Mouse (Mus musculus) layer of hippocampus, postnatal 10 days (tissue): Measurements from ENCODE around the gene Olfr548-ps1. TPM values are rescaled to one million over a fixed set of nuclear protein-coding genes. Genes with fewer than 3 reads are reported as not detected.
"Not testable (repeated sequence)": the region's sequence is repeated elsewhere in the genome, so short reads cannot be mapped to it uniquely, and the experiment has no call there.

Source experiments
- DNase-seq, 2 experiments: peaks; one replicate each; pipeline ENCODE4 v3.0.0; 2021; ENCODE audit warnings: low spot score in 2 of 2
- long read RNA-seq: library from polyadenylated mRNA; stranded (forward); transcript quantifications from one replicate; pipeline ENCODE4 v2.0.0, GENCODE M21; 2023
- total RNA-seq, 2 experiments: library from RNA; stranded (reverse); gene quantifications; 2 replicates each; pipeline ENCODE4 v1.2.3; 2021

The Olfr548-ps1 gene
- not detected for total RNA-seq
- long read RNA-seq, result 0 reads

DNA sequence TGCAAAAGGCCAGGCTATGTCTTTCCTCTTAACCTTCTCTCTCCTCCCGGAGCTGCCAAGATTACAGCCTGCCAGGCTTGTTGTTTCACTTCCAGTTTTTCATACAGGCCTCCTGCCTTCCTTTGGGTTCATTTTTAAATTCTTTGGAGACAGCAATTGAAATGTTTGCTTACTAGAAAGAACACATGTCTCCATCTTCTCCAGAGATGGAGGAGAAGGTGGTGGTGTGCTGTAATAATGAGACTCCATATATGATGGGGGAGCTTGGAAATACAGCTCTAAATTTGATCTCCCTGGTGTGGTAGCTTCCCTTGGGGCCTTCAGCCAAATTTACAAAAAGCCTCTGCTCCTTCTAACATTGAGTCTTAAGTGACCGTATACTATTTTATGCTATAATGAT is at the start of gene Olfr548-ps1:
Gene Olfr548-ps1 (plus strand): TSS at position 301 of the 400 bp plus-strand sequence.
- DNase-seq, result no peak

DNA sequence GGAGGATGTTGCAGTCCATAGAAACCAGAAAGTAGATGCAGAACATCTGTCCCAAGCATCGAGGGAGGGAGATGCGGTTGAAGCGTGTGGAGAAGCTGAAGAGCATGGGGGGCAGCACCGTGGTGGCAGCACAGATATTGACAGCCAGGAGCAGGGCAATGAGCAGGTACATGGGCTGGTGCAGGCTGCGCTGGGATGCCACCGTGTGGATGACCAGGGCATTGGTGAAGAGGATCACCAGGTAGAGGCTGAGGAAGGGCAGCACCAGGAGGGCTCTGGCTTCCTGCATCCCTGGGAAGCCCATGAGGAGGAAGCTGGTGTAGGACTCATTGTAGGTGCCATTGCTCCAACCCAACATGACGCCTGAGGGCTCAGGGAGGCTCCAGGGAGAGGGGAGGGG is 46.3 kb upstream of the Olfr548-ps1 start:
- not testable (repeated sequence) for DNase-seq

DNA sequence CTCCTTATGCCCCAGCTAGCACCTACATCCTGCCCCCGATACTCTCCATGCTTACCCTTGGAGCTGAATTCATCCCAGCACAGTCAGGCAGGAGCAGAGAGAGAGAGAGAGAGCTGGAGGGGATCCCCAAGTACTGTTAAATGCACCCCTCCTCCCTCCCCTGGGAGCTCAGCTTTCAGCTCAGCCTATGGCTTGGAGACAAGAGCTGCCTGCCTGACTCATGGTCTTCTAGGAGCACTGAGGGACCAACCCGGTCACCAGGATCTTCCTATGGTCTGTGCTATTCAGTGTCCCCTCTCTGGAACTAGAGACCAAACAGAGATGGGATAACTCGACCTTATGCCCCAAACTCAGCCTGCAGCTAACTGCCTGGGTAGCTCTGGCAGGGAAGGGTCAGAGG is 41.2 kb upstream of the Olfr548-ps1 start, which contains the start of gene Olfr545:
Gene Olfr545 (minus strand): TSS at position 101 of the 400 bp plus-strand sequence.
- DNase-seq, result no peak

DNA sequence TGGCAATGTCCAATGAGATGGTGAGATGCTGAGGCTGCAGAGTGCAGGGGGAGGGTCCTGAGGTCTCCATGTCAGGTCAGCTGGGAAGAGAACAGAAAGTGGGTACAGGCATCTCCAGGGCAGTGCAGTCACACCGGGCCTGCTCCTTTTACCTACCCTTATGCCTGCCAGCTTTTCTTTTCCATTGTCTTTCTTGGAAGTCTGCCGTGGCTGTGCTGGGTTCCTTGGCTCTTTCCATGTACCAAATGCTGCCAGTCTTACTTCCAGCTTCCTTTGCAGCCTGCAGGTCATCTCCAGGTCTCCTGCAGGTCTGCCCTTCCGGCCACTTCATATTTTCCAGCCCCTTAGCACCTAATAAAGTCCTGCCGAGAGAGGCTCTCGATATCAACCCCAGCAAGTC is 38.7 kb upstream of the Olfr548-ps1 start:
- no peak for DNase-seq

DNA sequence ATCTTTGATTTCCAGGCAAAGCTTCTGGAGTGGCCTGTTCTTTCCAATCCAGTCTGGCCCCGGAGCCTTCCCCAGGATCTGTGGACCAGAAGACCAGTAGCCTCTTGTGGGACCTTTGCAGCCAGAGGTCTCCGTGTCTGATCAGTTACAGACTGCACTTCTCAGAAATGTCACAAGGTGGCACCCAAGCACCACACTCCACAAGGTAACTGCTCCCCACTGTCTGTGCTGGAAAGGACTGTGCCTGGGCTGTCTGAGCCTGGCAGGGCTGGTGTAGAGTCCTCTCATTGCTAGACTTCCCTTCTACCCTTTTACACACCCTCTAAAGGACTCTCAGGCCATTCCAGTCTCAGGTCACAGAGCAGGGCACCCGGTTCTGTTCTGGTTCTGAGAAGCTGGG is 33.8 kb upstream of the Olfr548-ps1 start:
- DNase-seq, result peak; percentile 85 to 86

DNA sequence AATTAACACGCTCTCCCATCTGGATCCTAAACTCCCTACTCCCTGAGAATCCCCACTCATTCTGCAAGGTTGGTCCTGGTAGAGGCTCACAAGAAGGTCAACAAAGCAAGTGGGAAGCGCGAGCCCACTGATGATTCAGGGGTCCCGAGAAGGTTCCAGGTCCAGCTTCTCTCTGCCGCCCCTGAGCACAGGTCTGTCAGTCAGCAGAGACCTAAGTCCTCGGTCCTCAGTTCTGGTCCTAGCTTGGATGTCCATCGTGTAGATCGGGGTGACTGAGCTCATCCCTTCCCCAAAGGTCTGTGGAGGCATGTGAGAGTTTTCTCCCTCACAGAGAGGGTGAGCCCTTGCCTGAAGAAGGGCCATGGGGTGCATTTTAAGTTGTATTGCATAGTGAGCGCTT is 32.6 kb upstream of the Olfr548-ps1 start:
- DNase-seq, result no peak

DNA sequence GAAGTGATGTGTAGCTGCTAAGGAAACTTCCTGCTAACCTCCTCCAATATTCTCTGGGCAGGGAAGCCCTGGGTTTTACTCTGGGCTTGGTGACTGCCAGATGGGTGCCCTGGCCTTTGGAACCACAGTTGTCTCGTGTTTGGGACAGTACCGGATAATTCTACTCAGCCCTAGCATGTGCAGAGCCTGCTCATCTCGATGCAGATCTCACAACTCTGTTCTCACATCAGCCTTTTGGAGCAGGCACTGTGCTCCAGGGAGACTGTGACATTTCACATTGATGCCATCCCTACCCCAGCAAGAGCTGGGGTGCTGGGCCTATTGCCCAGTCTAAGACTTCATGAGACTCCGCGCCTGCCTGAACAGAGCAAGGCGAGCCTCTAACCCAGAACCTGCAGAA is 32.0 kb upstream of the Olfr548-ps1 start:
- no peak for DNase-seq

DNA sequence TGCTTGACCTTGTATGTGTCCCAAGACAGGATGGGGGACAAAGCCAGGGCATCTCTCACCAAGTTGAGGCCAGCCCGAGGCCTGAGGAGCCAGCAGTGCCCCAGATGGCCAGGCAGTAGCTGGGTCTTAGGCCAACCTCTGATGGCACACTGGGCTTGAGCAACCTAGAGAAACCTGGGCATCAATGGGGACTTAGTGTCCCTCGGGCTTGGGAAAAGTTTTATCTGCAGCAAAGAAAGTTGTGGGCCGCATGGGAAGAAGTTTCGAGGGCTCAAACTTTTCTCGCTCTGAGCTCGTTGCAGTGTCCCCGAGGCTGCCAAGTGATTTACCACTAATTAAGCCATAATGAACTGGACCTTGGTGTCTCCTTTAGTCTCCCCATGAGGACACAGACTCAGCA is 31.0 kb upstream of the Olfr548-ps1 start:
- no peak for DNase-seq

DNA sequence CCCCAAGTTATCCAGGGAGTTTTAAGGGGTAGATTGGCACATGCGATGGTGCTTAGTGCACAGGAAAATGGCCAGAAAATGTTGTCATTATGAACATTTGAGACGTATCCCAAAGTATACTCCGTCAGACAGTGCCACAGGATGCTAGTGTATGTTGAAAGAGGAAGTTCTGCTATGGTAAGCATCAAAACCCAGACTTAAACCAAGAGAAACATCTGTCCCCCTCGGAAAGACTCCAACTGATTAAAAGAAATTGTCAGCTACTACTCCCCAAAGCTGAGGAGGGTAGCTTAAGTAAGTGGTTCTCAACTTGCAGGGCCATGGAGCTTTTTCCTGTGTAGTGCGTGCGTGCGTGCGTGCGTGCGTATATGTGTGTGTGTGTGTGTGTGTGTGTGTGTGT is 28.8 kb upstream of the Olfr548-ps1 start:
- DNase-seq, result no peak

DNA sequence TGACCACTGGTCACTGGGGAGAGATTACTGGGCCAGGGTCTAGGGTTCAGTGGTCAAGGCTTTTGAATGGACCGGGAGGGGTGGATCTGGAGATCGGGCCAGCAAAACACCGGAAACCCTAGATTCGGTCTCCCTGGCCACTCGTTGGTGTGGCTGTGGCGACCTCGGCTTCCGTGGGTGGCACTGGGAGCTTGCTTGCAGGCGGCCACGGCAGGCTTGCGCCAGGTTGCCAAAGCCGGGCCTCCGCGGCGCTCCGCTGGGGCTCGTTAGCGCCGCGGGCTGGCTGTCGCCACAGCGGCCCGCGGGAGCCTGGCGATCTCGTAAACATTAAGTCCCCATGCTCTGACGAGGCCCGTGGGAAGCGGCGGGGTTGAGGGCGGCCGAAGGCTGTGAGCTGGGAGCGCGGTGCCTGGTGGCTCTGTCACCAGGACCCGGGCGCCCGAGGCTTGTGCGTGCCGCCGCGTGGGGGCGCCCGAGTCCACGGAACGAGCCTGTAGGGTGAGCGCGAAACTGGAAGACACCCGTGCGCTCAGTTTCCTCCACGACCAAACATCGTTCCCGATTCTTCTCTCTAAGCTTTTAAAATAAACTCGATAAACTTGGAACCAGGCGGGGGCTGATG is 27.8 kb upstream of the Olfr548-ps1 start:
- peak; percentile 92 to 95 for DNase-seq

DNA sequence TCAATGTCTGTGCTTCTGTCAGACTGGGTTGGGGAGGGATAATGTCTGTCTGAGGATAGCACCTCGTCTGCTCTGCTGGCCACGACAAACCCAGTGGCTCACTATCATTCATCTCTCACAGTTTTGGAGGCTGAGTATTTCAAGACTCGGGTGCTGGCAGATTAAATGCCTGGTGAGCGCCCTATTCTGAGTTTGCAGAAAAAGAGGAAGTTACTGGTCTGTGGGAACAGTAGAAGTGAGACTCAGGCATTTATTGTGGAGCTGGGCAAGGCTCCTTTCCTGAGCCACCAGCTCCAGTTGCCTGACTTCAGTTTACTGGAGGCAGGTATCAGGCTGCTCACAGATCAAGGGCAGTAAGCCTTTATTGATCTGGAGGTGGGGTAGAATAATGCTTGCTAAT is 26.6 kb upstream of the Olfr548-ps1 start:
- no peak for DNase-seq

DNA sequence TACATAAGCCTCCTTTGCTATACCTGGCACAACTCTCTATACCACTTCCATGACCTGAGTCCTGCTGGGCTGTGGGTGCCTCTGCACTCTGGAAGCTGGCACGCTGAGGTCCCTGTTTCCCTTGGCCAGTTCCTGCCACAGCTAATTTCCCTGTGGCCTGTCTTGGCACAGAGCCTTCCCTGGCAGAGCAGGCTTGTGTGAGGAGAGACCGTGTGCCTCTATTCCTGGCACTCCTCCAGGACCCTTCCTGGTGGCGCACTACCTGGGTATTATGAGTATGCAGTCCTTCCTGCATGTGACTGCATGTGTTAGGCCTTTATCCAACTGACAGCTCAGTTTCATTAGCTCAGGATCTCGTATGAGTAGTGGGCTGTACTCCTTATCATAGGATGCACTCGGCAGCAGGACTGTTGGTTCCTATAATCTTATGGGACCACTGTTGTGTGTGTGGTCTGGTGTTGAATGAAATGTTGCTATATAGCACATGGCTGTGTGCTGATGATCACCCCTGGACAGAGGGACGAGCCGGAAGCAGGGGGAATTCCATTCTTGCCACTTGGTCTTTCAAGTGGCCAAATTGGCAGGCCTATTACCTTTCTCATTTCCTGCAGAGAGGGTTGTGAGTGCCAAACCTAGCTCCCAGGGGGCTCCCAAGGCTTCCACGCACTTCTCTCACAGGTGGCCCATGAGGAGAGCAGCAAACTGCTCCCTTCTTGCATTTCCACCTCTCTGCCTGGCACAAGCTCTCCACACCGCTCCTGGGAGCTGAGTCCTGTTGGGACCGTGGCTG is 24.2 kb upstream of the Olfr548-ps1 start:
- peak in 1 of 2 experiments; percentile 38 for DNase-seq

DNA sequence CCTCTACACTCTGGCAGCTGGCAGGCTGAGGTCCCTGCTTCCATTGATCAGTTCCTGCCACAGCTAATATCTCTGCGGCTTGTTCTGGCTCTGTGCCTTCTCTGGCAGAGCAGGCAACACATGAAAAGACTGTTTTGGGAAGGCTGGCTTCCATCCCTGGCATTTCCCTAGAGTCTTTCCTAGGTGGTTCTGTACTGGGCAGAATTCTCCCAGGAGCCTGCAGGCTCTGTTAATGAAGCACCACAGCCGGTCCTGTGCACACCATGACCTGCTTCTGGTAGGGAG is 23.7 kb upstream of the Olfr548-ps1 start:
- peak; percentile 46 to 67 for DNase-seq

DNA sequence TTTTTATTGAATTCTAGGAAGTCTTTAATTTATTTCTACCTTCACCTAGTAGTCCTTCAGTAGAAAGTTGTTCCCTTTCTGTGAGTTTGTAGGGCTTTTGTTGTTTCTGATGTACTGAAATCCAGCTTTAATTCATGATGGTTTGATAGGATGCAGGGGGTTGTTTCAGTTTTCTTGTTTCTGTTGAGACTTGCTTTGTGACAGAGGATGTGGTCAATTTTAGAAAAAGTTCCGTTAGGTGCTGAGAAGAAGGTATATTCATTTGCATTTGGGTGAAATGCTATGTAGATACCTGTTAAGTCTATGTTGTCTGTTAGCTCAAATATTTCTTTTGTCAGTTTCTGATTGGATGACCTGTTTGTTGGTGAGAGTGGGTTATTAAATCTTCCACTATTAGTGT is 11.6 kb upstream of the Olfr548-ps1 start:
- DNase-seq, result no peak

DNA sequence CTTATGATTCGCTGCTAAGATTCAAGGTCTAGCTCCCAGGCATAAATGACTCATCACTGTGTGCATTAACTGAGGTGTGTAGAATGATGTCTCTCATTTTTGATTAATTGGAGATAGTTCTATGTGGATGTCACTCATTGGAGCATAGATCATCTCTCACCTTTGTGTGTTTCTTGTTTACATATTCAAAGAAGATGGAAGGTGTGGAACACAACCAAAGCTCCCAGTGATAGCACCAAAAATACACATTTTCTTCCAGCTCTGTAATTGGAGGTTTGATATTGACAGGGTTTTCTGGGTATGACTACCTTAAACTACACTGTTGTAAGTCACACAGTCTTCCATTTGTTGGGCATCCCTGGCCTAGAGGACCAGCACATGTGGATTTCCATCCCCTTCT is 6.2 kb upstream of the Olfr548-ps1 start, which contains the start of gene Olfr547:
Gene Olfr547 (plus strand): TSS at position 301 of the 400 bp plus-strand sequence.
- DNase-seq, result no peak

DNA sequence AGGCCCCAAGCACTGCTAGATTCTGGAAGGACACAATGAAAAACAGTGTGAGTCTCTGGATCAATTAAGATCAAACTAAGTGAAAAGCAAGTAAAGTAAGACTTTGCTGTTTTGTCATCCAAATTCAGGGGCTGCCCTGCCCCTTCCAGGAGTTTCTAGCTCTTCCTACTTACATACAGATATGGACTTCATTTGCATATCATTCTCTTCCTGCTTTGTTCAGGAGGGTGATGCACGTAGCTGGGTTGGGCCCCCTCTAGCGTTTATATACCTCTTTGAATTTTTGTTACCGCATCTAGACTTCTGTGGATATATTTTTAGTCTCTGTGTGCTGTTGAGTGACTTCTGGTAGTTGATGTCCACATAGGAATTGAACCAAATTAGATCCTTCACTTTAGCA is 555 bp downstream of the Olfr548-ps1 start:
- DNase-seq, result no peak

DNA sequence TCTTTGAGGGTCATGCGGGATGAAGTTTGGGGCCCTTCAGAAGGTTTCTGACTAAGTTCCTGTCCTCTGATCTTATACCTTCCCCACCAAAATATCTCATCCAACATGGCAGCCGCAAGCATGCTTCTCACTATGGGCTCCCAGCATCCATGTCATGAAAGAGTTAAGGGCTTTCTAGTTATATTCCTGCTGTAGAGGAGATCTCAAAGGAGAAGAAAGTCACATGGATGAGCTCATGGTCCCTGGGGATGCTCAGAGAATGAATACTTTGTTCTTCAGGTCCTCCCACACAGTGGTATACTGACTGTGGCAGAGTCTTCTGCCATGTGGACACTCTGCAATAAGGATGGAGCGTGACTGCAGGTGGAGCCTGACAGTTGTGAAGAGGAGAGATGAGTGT is 8.9 kb downstream of the Olfr548-ps1 start, which contains the start of gene Olfr549:
Gene Olfr549 (plus strand): TSS at position 301 of the 400 bp plus-strand sequence.
- DNase-seq, result no peak

DNA sequence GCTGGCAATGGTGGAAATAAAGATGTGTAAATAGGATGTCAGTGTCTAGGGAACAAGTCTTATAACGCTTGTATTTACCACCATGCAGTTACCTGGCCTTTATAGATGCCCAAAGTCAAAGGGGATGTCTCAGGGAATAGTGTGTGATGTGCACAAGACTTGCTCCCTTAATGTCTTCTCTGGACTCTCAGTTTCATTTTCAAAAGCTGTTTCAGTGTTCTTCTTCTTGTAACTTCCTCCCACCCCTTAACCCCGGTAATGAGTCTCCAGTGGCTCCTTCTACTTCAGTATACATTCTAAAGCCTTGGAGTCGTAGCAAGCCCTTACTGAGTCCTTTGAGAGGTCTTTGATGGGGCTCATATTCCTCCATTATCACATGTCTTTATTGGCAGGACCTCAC is 12.6 kb downstream of the Olfr548-ps1 start:
- DNase-seq, result no peak

DNA sequence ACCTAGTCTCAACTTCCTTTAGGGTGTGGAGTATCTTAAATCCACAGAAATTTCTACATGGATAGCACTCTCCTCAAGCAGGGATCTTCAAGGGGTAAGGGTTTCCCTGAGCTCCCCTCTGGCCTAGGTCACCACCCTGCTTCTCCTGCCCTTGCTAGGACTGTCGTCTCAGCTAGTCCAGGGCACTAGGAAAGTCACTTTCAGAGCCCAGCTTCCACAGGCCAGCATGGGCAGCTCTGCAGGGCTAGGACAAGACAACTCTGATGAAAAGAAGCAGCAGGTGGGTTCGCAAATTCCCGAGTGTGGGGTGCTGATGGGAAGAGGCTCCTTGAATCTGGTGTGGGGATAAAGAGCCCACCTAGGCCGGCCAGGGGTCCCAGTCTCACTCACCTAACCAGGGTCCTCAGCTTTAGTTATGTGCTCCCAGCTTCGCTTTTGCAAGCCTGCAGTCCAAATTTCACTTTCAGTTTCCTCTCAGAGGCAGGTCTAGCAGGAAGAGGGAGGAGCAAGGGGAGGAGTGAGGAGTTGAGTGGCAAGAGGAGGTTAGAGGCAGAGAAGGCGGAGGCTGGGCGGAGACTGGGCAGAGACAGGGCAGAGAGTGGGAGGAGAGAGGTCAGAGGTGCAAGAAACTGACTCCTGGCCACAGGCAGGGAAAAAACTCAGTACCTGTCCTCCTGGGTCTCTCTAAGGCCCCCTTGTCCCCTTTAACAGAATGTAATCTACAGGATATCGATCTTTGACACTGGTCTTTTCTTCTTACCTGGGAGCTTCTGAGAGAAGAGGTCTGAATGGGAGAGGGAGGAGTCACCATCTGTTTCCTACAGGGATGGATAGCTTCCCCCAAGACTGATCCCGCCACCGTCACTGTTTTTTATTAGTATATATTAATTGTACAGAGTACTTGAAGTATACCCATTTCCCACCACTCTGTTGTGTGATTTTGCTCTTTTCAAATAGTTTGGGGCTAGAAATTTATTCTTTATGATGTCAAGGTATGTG is 24.6 kb downstream of the Olfr548-ps1 start, which contains the start of gene Trim21:
Gene Trim21 (minus strand): TSS at position 488 of the 999 bp plus-strand sequence.
- peak; percentile 49 to 64 for DNase-seq

DNA sequence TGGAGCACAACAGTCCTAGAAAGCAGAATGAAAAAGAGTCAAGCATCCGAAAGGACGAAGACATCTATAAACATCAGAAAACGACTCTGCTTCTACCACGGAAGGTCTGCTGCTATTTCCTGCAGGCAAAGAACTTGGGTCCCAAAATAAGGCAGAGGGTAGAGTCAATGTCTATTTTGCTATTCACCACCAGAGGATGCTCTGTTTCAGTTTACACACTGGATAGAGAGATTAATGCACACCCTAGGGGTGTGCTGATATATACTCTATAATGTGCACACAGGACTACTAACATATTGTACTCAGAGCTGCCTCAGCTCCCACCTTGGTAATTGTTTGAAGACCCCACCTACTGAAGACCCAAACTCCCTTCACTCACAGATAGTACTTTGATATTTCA is 25.5 kb downstream of the Olfr548-ps1 start:
- no peak for DNase-seq

DNA sequence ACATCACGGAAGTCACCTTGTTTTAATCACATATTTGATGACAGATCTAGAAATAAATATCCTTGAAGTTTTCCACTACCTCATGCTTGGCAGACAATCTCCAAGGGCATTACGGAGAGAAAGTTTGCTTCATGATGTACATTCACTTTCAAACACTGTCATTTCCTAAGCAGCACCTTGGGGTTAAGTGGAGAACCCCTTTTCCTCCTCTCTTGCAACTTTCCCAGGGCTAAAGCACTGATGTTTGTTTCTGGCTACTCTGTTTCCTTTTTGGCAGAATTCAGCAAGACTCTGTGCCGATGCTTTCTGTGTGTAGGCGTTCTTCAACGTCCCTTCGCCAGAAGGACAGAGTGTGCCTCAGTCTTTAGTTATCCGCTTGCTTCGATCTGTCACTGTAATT is 30.4 kb downstream of the Olfr548-ps1 start, which contains the start of gene Olfr550:
Gene Olfr550 (plus strand): TSS at position 301 of the 400 bp plus-strand sequence.
- DNase-seq, result no peak
